Mouse (Mus musculus) testis, postnatal 10 days (tissue): Measurements from ENCODE around the gene Rnf148.

Experiments used
- DNase-seq: peaks from one replicate; pipeline ENCODE4 v3.0.0; 2021; ENCODE audit warnings: low spot score

The Rnf148 gene

DNA sequence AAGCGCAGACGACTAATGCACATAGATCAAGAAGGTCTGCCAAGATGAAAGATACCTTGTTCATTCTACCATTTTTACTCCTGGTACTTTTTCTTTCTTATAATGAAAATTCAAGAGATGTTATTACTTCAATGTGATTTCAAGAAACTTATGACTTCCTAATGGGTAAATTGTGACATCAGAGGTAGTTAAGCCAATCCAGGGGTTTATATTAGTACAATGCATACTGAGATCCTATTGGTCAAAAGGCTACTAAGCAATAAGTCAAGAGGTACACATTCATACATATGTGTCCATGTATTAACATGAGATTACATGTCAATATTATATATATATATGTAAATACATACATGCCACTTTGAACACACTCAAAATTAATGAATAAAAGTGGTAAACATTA lies at the start of gene Rnf148:
Rnf148 (minus strand) TSS at position 101 of the 400 bp plus-strand sequence.
- no peak for DNase-seq

DNA sequence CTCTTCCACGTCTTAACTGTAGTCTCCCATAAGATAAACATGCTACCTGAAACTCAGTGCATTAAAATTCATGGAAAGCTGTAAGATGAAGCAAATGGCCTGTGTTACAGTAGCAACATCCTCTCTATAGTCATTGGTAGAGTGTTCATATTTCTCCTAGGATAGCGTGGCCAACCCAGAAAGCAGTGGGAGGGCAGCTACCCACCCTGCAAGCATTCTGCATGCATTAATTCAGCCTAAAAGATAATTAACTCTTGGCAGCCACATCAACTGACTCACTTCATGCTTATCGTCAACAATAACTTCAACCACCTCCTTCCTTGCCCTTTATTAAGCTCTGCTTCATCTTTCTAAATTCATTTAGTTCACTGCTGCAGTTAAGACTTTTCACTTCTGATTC lies 45.9 kb upstream of the Rnf148 start:
- no peak for DNase-seq

DNA sequence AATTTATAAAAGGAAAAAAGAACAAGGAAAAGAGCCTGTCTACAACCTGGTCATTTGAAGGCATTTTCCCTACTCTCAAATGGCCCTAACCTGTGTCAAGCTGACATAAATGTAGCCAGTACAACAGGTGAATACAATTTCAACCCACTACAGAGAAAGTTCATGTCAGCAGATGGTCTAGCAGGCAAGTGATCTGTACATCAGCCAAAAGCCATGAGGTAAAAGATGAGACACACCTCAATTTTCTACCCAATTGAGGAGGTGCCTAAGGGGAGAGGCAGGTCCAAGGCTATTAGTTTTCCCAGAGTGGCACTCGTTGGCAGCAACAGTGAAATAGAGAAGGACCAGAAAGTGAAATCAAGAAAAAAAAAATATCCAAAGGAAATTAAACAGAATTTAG lies 23.2 kb upstream of the Rnf148 start:
- DNase-seq: no peak

DNA sequence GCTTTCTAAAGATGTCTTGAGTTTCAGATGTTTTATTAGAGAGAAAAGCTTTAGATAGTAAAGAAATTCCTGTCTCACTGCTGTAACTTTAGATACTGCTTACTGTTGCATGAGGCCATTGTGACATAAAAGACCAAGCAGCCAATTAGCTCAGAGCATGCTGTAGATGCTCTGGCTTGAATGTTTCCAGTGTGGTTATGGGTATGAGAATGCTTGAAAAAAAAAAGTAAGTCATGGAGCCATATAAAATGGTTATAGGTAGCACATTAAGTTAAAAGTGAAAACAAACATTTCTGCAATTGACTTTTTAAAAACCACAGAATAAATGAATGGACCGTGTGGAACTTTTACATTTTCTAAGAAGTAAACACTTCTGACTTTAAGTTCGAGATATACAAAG lies 4.7 kb downstream of the Rnf148 start, which contains the start of gene Rnf133:
Rnf133 (minus strand) TSS at position 101 of the 400 bp plus-strand sequence.
- no peak for DNase-seq

DNA sequence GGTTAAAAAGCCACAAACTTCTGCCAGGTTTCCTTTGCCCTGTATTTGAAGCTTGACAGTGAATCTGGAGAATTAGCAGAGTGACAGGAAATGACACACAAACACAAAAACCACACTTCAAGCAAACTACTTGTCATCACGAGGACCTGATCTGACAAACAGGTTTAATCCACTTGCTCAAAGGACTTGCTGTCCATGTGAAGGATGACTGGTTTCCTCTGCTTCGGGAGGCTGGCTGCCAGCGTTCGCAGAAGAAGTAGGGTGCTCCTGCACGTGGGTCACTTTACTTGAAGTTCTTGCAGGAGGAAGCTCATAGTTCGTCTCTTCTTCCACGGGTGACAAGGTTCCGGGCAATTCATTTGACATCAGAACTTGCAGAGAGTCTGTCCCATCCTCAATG lies 6.2 kb downstream of the Rnf148 start:
- no peak for DNase-seq

DNA sequence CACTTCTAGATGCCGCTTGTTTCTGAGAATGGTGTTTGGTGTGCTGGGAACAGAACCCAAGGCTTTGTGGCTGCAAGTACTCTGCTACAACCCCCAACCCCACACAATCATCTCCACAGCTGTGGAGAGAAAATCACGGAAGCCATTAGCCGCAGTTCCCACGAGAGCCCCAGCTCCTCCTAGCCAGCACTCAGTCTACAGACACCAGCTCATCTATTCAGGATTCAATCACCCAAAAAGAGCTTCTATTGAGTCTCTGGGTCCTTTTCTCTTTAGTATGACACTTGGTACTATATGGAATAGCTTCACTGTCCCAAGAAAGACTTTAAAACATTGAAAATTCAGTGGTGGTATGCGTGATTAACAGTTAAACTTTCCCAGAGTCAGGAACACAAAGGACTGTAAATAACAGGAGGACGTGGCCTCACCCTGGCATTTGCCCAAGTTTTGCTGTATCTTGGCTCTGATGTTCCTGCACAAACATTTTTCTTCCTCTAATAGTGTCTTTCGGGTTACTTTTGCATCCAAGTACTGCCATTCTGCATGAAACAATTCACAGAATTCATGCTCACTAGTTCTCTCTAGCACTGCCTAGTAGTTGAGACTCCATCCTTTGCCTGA lies 7.2 kb downstream of the Rnf148 start:
- DNase-seq: peak; percentile 47

DNA sequence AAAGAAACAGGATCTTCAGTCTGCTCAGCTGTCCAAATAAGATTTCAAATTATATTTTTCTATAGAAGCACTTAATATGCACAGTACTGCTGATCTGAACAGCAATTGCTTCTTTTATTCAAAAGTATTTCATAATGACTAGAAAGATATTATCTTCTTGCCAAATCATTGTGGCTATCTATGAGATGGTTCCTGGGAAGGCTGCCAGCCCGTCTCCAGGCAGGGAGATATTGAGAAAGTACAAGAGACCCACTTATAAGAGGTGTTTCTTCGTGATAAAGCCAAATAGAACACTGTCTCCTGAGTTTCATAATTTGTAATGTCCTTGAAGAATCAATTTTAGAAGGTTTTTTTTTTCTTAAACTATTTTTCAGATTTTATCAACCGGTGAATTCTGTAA lies 17.9 kb downstream of the Rnf148 start:
- DNase-seq: no peak

DNA sequence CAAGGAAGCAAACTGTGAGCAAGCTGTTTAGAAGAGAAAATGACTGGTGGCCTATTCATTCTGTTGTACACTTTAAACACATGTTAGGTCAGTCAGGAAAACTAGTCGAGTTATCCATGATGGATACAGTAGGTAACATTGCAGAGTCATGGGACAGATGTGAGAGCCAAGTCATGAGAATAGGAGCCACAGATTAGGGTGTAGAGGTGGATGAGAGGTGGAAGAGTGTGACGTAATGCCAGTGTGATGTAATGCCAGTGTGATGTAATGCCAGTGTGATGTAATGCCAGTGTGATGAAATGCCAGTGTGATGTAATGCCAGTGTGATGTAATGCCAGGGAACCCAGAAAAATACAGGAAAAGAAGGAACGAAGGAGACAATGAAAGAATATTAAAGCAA lies 19.7 kb downstream of the Rnf148 start:
- DNase-seq: no peak

DNA sequence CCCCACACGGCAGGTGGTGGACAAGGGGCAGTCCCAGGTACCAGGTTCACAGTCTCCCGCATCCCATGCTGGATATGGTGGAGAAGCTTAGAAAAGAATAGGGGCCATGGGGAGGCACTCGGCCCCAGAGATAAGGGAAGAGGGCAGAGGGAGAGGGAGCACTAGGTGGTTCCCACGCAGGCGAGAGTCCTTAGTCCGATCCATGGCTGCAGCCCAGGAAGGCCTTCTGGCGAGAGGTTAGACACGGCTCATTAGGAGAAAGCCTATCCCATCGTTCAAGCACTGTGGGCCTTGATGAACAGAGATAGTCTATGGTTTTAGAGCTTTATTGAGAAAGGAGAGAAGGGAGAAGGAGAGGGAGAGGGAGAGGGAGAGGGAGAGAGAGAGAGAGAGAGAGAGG lies 20.9 kb downstream of the Rnf148 start:
- DNase-seq: no peak

DNA sequence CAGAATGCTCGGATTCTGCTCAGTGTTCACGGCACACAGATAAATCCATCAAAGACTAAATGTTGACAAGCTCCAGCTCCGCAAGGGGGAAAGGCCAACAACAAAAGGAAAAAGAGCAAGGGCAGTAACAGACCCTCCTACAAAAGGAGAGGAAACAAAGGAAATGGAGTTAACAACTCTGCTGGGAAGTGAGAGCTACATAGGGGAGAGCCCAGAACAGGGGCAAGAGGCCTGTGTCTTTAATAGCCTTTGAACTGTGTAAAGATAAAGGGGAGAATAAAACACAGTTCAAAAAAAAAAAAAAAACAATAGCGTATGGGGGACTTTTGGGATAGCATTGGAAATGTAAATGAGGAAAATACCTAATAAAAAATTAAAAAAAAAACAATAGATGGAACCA lies 24.5 kb downstream of the Rnf148 start:
- DNase-seq: no peak
